Mouse (Mus musculus) liver, postnatal 0 days (tissue): ENCODE data around the gene Vdr. TPM values are rescaled to one million over a fixed set of nuclear protein-coding genes. Genes with fewer than 3 reads are reported as not detected.

ENCODE experiments used
- ATAC-seq: fragments of 200-750 bp; cut with Nextera tagmentation; 2 replicates; pipeline ENCODE4 v1.8.0; 2017; ENCODE audit warnings: mild to moderate bottlenecking, moderate library complexity
- DNase-seq: peaks from one replicate; pipeline ENCODE4 v3.0.0-alpha.2; 2016
- H3K27ac ChIP-seq: fragments of 300-500 bp; sonication (generic); 2 replicates; pipeline ENCODE4 v1.5.1; 2014; ENCODE audit warnings: antibody characterized with exemption, moderate library complexity, mild to moderate bottlenecking, low read depth
- H3K27me3 ChIP-seq: fragments of 300-500 bp; sonication (generic); 2 replicates; pipeline ENCODE4 v1.6.1; 2014; ENCODE audit warnings: low read length, control low read depth, mixed read lengths; ENCODE audit not compliant: insufficient read depth
- H3K36me3 ChIP-seq: fragments of 300-500 bp; sonication (generic); replicated peaks from 2 replicates; pipeline ENCODE4 v1.6.1; 2014; ENCODE audit warnings: mild to moderate bottlenecking, control low read depth, low read length, moderate library complexity, mixed read lengths; ENCODE audit not compliant: insufficient read depth
- H3K4me1 ChIP-seq: fragments of 300-500 bp; sonication (generic); 2 replicates; pipeline ENCODE4 v1.6.1; 2014; ENCODE audit warnings: antibody characterized with exemption, mild to moderate bottlenecking, control low read depth; ENCODE audit not compliant: insufficient read depth
- H3K4me2 ChIP-seq: fragments of 300-500 bp; sonication (generic); 2 replicates; pipeline ENCODE4 v1.6.1; 2014; ENCODE audit warnings: low read depth, mild to moderate bottlenecking, low read length, moderate library complexity, mixed read lengths
- H3K4me3 ChIP-seq: fragments of 300-500 bp; sonication (generic); 2 replicates; pipeline ENCODE4 v1.5.1; 2014; ENCODE audit warnings: low read depth, low read length
- H3K9ac ChIP-seq: fragments of 300-500 bp; sonication (generic); replicated peaks from 2 replicates; pipeline ENCODE4 v1.6.1; 2014; ENCODE audit warnings: mild to moderate bottlenecking, moderate library complexity
- H3K9me3 ChIP-seq: fragments of 300-500 bp; sonication (generic); 2 replicates; pipeline ENCODE4 v1.6.1; 2016; ENCODE audit warnings: mild to moderate bottlenecking, control low read depth, low read length, mixed read lengths
- CTCF ChIP-seq: sonication (generic); IDR thresholded peaks from 2 replicates; pipeline ENCODE4 v1.5.1; 2016; ENCODE audit warnings: antibody characterized with exemption, low read depth
- EP300 ChIP-seq: IDR thresholded peaks from 2 replicates; pipeline ENCODE4 v1.6.1; 2016; ENCODE audit warnings: antibody characterized with exemption, low read depth, mild to moderate bottlenecking
- WGBS: fragments of 180-500 bp; shearing (Covaris S2); extraction: QIAGEN DNeasy Blood & Tissue Kit; methylation state at CpG from one replicate; pipeline ENCODE4 v1.1.7; 2014; ENCODE audit not compliant: insufficient replicate concordance; 5-methylcytosine and 5-hydroxymethylcytosine counted together
- polyA plus RNA-seq: library from polyadenylated mRNA; unstranded; fragments of >200 nt; fragmentation: Nextera tagmentation; extraction: Ambion mirVana; gene quantifications from 2 replicates; pipeline ENCODE4 v1.2.1, GENCODE M21; 2015

Vdr gene
- polyA plus RNA-seq, 1 experiment from 2014 or later: 0.25 TPM

DNA sequence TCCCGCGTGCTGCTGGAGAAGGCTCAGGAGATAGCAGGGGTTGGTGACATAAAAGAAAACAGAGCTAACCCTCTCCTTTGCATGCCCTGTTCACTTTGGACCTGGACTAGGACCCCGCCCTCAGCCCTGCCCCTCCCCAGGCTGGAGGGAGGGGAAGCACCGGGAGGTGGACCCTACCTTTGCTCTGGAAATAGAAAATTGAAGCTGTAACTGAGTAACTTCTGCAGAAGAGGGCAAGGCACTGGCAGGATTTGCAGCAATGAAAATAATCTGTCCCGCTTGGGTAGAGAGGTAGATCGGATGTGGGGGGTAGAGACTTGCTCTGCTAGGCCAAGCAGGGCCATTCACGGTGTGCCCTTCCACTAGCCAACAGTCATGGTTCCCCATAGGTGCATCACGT is 32.9 kb upstream of the Vdr start:
- Histone ChIP-seq H3K27me3 (no peaks in the 10 kb centered on the region), H3K4me1 (no peaks in the 10 kb centered on the region), H3K36me3 (no peaks in the 10 kb centered on the region), H3K9ac (no peak overlapping the region), H3K27ac (no peak overlapping the region), H3K4me3 (no peak overlapping the region), H3K4me2 (no peak overlapping the region), H3K9me3 (no peaks in the 10 kb centered on the region)
- WGBS: 79% methylated on average over 8 of the region's 8 CpGs
- TF ChIP-seq CTCF: no peak
- no peak for TF ChIP-seq EP300
- no peak for DNase-seq
- ATAC-seq: no peak

DNA sequence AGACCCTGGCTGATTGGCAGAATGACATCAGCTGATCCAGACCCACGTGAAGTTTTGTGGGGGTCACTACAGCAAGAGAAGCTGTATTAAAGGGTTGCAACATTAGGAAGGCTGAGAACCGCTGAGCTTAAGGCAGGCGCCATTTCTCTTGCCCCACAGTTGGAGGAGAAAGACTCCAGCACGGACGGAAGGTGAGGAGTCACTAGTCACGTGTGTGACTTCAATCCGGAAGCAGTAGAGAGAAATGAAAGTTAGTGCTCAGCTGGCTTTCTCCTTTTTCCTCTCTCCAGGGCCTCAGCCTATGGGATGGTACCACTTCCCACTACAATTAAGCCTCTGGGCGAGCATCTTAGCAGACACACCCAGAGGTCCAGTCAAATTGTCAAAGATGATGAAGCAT is 32.1 kb upstream of the Vdr start:
- 77% methylated on average over 8 of the region's 8 CpGs for WGBS
- Histone ChIP-seq H3K4me1 (no peaks in the 10 kb centered on the region), H3K27ac (no peak overlapping the region), H3K4me3 (no peak overlapping the region), H3K4me2 (no peak overlapping the region), H3K36me3 (no peaks in the 10 kb centered on the region), H3K27me3 (no peaks in the 10 kb centered on the region), H3K9ac (no peak overlapping the region), H3K9me3 (no peaks in the 10 kb centered on the region)
- TF ChIP-seq CTCF (no peak), EP300 (no peak)
- DNase-seq (no peak), ATAC-seq (no peak)

DNA sequence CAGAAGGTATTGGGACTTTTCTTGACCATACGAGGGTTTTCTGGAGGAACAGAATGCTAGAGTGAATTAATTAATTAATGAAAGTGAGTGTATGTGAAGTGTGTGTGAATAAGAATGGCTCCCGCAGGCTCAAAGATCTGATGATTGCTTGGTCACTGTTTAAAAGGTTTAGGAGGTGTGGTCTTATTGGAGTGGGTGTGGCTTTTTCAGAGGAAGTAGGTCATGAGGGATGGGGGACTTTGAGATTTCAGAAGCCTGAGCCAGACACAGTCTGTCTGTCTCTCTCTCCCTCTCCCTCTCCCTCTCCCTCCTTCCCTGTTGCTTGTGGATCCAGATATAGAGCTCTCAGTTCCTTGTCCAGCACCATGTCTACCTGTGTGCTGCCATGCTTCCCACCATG is 30.9 kb upstream of the Vdr start:
- 80% methylated on average over 2 of the region's 2 CpGs for WGBS
- Histone ChIP-seq H3K9me3 (no peaks in the 10 kb centered on the region), H3K4me1 (no peaks in the 10 kb centered on the region), H3K27ac (no peak overlapping the region), H3K4me2 (no peak overlapping the region), H3K36me3 (no peaks in the 10 kb centered on the region), H3K27me3 (no peaks in the 10 kb centered on the region), H3K4me3 (no peak overlapping the region), H3K9ac (no peak overlapping the region)
- no peak for DNase-seq
- TF ChIP-seq EP300 (no peak), CTCF (no peak)
- ATAC-seq: no peak

DNA sequence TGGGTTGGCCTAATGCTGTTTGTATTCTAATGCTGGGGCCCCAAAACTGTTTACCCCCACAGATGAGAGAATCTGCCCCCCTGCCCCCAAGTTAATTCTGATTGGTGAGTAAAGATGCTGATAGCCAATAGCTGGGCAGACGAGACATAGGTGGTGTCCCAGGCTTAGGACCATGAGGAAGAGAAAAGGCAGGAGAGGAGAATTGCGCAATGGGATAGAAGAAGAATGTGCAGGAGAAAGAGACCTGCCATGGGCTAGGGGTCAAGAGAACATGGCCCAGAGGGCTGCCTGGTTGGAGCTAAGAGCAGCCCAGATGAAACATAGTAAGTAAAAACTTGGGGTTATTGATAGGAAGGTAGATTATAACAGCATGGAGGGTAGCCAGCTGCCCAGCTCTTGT is 29.7 kb upstream of the Vdr start:
- no peak overlapping the region for H3K4me2 ChIP-seq
- H3K36me3 ChIP-seq: no peaks in the 10 kb centered on the region
- no peaks in the 10 kb centered on the region for H3K9me3 ChIP-seq
- no peak overlapping the region for H3K4me3 ChIP-seq
- ATAC-seq (no peak), DNase-seq (no peak)
- 71% methylated on average over 2 of the region's 2 CpGs for WGBS
- no peak overlapping the region for H3K27ac ChIP-seq
- TF ChIP-seq CTCF: no peak
- no peak for TF ChIP-seq EP300
- no peaks in the 10 kb centered on the region for H3K4me1 ChIP-seq
- H3K27me3 ChIP-seq: no peaks in the 10 kb centered on the region
- H3K9ac ChIP-seq: no peak overlapping the region

DNA sequence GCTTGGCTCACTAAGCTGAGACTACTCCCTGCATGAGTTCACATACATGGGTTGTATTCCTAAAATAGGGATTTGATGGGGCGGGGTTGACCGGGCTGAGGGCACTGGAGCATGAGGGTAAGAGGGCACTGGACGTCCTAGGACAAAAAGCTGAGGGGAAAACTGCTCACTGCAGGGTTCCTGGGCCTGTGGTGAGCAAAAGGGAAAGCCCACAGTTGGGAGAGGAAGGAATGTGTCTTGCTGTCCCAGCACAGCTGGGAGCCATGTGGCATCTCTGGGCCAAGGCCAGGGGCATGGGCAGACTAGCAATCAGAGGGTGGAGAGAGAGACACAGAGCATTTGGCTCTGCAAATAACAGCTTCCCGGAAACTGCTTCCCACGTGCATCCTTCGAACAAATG is 28.1 kb upstream of the Vdr start:
- no peak for ATAC-seq
- H3K4me2 ChIP-seq: no peak overlapping the region
- no peaks in the 10 kb centered on the region for H3K27me3 ChIP-seq
- H3K4me1 ChIP-seq: no peaks in the 10 kb centered on the region
- no peak overlapping the region for H3K9ac ChIP-seq
- no peak overlapping the region for H3K27ac ChIP-seq
- no peaks in the 10 kb centered on the region for H3K9me3 ChIP-seq
- no peak for DNase-seq
- no peaks in the 10 kb centered on the region for H3K36me3 ChIP-seq
- no peak overlapping the region for H3K4me3 ChIP-seq
- TF ChIP-seq EP300 (no peak), CTCF (no peak)
- 68% methylated on average over 6 of the region's 6 CpGs for WGBS

DNA sequence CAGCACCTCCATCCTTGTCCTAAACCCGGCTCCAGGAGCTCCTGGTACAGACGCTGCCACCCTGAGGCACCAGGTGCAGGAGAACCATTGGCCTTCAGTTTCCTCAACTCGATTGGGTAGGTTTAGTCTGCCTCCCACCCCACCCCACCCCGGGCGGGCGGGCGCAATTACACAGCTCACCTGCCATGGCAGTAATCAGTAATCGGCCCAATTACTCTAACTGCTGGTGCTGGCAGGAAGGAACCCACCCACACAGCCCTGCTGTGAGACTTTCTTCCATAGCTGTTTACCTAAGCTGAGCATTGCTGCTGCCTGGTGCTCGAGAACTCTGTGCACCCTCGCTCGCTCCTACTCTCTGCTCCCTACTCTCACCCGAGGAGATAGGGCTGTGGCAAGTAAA is 22.0 kb upstream of the Vdr start:
- Histone ChIP-seq H3K4me2 (no peak overlapping the region), H3K4me3 (no peak overlapping the region), H3K27me3 (no peaks in the 10 kb centered on the region), H3K4me1 (peaks cover 4% of the 10 kb centered on the region; the same call in 1 of the 2 replicates), H3K36me3 (no peaks in the 10 kb centered on the region), H3K9me3 (no peaks in the 10 kb centered on the region), H3K27ac (no peak overlapping the region), H3K9ac (no peak overlapping the region)
- DNase-seq: no peak
- TF ChIP-seq CTCF: no peak
- no peak for TF ChIP-seq EP300
- ATAC-seq: no peak
- WGBS: 76% methylated on average over 12 of the region's 12 CpGs

DNA sequence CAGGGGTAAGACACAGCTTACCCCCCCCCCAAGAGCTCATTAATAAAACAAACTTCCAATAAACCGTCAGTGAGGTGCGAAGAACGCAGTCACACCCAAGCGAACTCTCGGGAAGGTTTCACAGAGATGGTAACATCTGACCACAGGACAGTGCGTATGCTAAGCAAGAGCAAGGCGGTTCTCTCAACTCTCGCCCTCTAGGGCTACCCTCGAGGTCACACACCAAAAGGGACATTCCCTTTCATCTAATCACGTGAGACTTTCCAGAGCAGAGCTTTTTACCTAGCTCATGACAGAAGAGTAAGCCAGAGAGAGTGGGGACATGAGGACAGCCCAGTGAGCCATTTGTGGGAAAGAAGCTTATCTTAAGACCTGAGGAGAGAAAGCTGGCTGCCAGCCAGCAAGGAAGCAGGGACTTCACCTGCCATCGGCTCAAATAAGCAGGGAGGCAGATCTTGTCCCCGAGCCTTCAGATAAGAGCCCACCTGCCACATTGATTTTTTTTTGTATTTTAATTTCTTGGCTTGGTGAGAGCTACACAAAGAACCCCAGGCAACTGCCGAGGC is 18.9 kb upstream of the Vdr start:
- WGBS: 51% methylated on average over 13 of the region's 13 CpGs
- no peak overlapping the region for H3K27ac ChIP-seq
- H3K9ac ChIP-seq: no peak overlapping the region
- no peak for ATAC-seq
- H3K4me2 ChIP-seq: no peak overlapping the region
- H3K4me1 ChIP-seq: peaks cover 4% of the 10 kb centered on the region; the same call in 1 of the 2 replicates
- H3K9me3 ChIP-seq: no peaks in the 10 kb centered on the region
- no peaks in the 10 kb centered on the region for H3K36me3 ChIP-seq
- TF ChIP-seq CTCF (no peak), EP300 (no peak)
- H3K27me3 ChIP-seq: no peaks in the 10 kb centered on the region
- no peak for DNase-seq
- no peak overlapping the region for H3K4me3 ChIP-seq
